Mouse (Mus musculus): Measurements from ENCODE around the gene Disp3.

GRCm38 (mm10) chr4:148240387-148240786 is 47.4 kb downstream of the Disp3 start:
- no peak for TF ChIP-seq CTCF (IDR thresholded peaks at IDR 0.05; ENCODE audit: borderline replicate concordance, extremely low read depth, insufficient read depth, insufficient read length)
- TF ChIP-seq POLR2A (IDR thresholded peaks at IDR 0.05; ENCODE audit: borderline replicate concordance, extremely low read depth, insufficient read depth, insufficient read length, poor library complexity, severe bottlenecking): no peak

Measured in brain, embryonic 14.5 days (tissue).